Mouse (Mus musculus) left cerebral cortex, adult 6 months (tissue): ENCODE results near the gene Apoh. TPM values are rescaled to one million over a fixed set of nuclear protein-coding genes. Genes with fewer than 3 reads are reported as not detected.

ENCODE experiments used
- long read RNA-seq, 2 experiments: library from polyadenylated mRNA; unstranded; transcript quantifications; one replicate each; pipeline ENCODE4 v2.0.0; 2019 to 2020
- polyA plus RNA-seq: library from polyadenylated mRNA; unstranded; fragments of <200 nt; fragmentation: Nextera tagmentation; gene quantifications from 2 replicates; pipeline ENCODE4 v1.2.3, GENCODE M21; 2021

The Apoh gene
- polyA plus RNA-seq: 1.0 and 1.2 TPM in 2 replicates
- long read RNA-seq, experiment 1: 0 reads
- long read RNA-seq, experiment 2, partial matches to known transcripts: 0 of 2 reads
- long read RNA-seq, experiment 2, other reads (novel, unspliced or antisense): 2 of 2 reads

DNA sequence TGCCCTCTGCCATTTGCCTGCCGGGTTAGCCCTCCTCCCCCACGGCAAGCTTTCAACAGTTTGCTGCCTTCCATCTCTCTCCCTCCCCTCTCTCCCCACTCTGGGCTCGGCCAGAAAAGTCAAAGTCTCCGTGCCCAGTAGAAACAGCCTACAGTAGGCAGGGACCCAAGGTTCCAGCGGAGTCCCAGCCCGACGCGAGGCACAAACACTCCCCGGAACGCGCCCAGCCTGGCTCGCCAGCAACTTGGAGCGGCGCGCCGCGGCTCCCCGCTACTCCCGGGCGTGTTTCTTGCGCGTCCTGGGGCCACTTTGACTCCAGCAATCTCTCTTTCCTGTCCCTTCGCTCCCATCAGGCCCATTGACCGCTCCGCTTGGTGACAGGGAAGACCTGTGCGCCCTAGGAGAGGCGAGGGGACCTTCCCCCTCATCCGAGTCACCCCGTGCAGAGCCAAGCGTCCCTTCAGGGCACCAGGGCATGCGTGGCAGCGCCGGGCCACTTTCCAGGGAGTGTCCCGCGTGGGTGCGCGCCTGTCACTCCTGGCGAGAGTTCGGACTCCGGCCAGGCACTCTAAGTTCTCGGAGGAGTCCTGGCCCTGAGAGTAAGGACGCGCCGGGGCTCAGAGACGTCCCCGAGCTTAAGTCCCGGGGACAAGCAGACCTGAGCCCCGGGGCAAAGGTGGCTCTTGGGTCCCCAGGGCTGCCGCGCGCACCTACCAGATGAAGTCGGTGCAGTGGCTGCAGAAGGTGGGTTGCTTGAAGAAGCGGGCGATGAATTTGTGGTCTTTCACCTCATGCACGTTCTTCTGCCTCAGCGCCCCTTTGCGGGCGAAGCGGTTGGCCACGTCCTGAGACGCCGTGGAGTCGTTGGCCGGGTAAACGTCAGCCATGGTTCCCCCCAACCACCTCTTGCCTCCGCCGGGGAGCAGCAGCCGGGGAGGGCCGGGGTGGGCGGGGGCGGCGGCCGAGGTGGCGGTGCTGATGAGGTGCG lies at the start of gene Apoh:
Apoh (plus strand) TSS at position 574 of the 988 bp plus-strand sequence.

DNA sequence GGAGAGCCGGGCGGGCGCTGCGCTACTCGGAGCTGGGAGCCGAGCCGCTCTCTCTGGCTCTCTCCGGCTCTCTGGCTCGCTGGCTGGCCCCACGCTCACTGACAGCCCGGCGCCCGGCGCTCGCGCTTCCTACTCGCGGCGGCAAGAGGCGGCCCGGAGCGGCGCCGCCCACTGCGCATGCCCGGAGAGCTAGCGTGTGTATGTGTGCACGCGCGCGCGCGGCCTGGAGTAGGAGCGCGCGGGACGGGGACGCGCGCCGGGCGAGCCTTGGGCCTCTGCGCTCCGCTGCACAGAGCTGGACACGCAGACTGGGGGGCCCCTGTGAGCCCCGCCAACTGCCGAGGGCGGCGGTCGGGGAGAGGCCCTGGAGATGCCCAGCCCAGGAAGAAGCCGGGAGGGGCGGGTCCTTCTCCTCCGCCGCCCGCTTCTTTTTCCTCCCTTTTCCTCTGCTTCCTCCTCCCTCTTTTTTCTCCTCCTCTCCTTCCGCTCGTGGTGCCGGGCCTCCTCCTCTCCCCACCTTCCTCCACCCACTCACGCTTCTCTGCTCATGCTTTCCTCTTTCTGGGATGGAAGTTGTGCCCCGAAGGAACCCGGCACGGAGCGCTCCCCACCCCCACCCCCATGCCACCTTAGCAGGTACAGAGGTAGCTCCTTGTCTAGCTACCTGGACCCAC lies 772 bp downstream of the Apoh start, which contains the start of gene Prkca:
Prkca (minus strand) TSS at position 140 of the 674 bp plus-strand sequence.

DNA sequence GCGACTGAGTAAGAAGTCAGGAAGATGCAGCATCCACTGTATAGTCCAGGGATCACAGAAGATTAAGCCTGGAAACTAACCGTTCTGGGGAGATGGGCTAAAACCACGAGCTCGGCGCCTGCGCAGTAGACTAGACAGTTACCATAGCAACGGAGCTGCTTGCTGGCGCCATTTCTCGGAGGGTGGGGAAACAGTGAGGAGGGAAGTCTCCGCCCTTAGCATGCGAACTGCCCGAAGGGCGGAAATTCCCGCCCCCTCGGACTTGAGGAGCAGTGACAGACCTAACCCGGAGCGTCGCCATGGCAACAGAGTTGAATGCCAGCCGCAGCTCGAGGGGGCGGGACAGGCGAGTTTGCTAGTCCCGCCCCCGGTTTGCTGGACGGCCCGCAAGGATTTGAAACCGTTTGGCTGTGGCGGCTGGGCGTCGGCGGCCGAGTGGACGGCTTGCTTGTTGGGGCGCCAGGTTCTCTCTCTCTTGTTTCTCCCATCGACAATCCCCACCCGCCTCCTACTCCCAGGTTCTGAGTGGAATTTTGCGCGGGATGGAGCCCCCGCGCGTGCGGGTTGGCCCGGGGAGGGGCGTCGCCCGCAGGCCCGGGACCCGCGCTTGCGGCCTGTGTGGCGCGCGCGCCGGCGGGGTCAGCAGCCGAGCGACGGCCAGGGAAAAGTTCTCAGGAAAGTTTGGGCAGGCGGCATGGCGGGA lies 81.9 kb downstream of the Apoh start, which contains the start of gene Cep112:
Cep112 (plus strand) TSS at position 304 of the 703 bp plus-strand sequence.

Other genes with a start within 250 kb of the Apoh start
- gene Prkca, start 574 bp downstream of the Apoh start, polyA plus RNA-seq: 21.5 and 23.7 TPM in 2 replicates
- gene Cep112, start 81.8 kb downstream of the Apoh start, polyA plus RNA-seq: 1.3 and 2.2 TPM in 2 replicates